Mouse (Mus musculus): ENCODE measurements around the gene Spred3. TPM values are rescaled to one million over a fixed set of nuclear protein-coding genes. Genes with fewer than 3 reads are reported as not detected.

Spred3 gene
- total RNA-seq, 2 experiments from 2014 or later: 4.8 to 9.6 TPM

- DNase-seq: peak; percentile 17
Observed at GRCm38 (mm10) chr7:29128725-29129124, 41.5 kb downstream of the Spred3 start.

DNA sequence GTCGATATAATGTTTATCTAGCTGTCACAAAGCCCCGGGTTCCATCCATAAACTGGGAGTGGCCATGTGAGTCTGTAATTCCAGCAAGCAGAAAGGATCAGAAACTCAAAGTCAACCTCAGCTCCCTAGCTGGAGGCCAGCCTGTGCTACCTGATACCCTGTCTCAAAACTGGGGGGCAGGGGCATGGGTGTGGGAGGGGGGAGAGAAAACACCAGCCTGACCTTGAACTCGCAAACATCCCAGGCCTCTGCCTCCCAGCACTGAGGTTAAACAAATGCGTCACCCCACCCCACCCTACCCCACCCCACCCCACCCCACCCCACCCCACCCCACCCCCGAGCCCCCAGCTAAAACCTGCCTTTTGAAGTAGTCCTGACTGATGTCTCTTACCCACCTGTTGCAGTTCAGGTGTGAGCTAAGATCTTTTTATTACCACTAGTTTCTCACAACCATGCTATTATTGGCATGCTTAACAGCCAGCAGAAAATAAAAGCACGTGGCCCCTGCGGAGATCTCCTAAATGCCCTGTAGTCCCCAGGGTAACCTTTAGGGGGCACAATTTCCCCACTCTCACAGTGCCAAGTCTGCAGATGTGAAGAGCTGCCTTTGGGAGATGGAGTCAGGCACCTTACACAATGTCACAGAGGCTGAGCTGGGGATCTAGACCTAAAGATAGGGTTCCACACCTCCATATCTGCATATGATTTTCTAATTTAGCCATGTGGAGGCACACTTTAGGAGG lies 43.9 kb downstream of the Spred3 start:
- peak; percentile 75 for DNase-seq

DNA sequence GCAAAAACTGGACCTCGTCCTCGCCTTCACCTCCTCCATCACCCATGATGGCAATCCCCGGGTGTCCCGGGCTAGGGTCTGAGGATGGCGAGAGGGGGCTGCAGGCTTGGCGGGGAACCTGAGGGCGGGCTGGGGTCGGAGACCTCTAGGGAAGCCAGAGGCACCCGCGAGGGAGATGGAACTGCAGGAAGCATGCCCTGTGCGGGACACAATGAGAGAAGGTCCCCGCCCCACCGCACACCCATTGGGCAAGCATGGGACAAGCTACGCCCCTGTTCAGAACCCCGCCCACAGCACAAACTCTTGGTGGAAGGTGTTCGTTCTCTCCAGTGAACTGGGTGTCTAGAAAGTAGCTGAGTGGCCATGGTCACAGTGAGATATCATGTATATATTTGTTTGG lies 45.2 kb downstream of the Spred3 start, which contains the start of gene Ryr1:
Ryr1 (minus strand) TSS at position 210 of the 400 bp plus-strand sequence.
- DNase-seq: peak; percentile 76

GRCm38 (mm10) chr7:29123531-29124358 lies 46.5 kb downstream of the Spred3 start:
- no peak for DNase-seq

DNA sequence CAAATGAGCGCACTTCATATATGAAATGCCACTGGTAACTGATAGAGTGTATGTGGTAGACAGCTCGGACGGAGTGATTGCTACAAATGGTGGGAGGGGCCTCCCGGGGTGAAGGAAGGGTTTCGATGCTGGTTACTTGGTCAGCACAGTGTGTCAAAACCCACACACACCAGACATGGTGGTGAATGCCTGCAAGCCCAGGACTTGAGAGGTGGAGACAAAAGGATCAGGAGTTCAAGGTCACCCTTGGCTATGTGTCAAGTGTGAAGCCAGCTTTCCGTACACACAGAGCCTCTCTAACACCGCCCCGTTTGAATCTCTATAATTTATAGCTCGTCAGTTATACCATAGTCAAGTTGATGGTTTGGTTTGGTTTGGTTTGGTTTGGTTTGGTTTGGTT lies 47.4 kb downstream of the Spred3 start:
- DNase-seq: no peak

GRCm38 (mm10) chr7:29119526-29119925 lies 50.7 kb downstream of the Spred3 start:
- DNase-seq: no peak

DNA sequence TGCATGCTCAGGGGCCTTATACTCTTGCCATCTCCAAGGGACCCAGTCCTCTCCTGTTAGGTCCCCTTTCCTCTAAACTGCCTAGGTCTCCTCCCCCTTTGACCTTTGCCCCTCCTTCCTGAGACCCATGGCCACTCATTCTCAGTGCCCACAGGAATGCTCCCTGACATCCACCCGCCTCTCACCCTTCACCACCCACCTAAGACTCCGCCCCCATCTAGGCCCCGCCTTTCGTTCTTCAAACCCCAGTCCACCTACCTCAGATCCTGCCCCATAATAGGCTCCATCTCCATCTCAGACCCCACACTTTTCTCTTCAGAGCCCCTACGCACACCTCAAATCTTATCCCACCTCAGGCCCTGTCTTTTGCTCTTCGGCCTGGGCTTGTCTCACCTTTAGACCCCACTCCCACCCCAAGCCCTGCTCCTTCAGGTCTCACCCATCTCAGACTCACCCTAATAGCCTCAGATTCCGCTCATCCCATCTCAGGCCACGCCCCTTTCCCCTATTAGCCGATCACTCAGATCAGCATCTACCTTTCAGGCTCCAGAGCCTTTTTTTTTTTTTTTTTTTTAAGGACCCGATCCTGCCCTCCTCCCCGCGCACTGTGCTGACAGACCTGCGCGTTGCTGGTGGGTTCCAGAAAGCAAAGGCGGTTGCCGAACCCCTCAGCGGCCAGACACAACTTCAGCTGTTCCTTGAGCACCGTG lies 51.9 kb downstream of the Spred3 start:
- DNase-seq: no peak

- peak; percentile 71 for DNase-seq
Observed at GRCm38 (mm10) chr7:29108992-29109955, 60.9 kb downstream of the Spred3 start.

Other genes with a start within 250 kb of the Spred3 start
- gene Actn4, start 208.1 kb downstream of the Spred3 start, total RNA-seq (2021): 100 to 1,000 TPM; 236 to 261 TPM
- 100 to 1,000 TPM; 240 to 250 TPM for gene Eif3k, start 188.5 kb downstream of the Spred3 start, total RNA-seq (2021)
- gene Map4k1, start 188.4 kb downstream of the Spred3 start, total RNA-seq (2021): 1 to 10 TPM; 3.3 to 4.9 TPM
- 10 to 100 TPM; 11.2 to 44.9 TPM for gene Ryr1, start 45.2 kb downstream of the Spred3 start, total RNA-seq (2021)
- gene Rasgrp4, start 35.6 kb downstream of the Spred3 start, total RNA-seq (2021): 1 to 10 TPM; 2.1 to 2.2 TPM
- 10 to 100 TPM; 12.9 to 17.3 TPM for gene Fam98c, start 14.2 kb downstream of the Spred3 start, total RNA-seq (2021)
- gene Ggn, start 201 bp downstream of the Spred3 start, total RNA-seq (2021): 1 to 10 TPM in 1 of 2 experiments, under 1 TPM in 1; 0.69 to 1.3 TPM
- gene Psmd8, start 10.3 kb upstream of the Spred3 start, total RNA-seq (2021): 100 to 1,000 TPM; 214 to 221 TPM
- under 1 TPM; 0.42 to 0.61 TPM for gene Catsperg1, start 43.6 kb upstream of the Spred3 start, total RNA-seq (2021)
- gene Kcnk6, start 62.1 kb upstream of the Spred3 start, total RNA-seq (2021): 1 to 10 TPM; 3.7 to 4.6 TPM
- gene Yif1b, start 67.9 kb upstream of the Spred3 start, total RNA-seq (2021): 10 to 100 TPM; 77.2 to 81.7 TPM
- gene 2200002D01Rik, start 78.1 kb upstream of the Spred3 start, total RNA-seq (2021): 1 to 10 TPM; 2.0 to 2.4 TPM
- 10 to 100 TPM; 33.2 to 36.6 TPM for gene Spint2, start 111.5 kb upstream of the Spred3 start, total RNA-seq (2021)
- 10 to 100 TPM; 13.8 to 14.3 TPM for gene Ppp1r14a, start 118.9 kb upstream of the Spred3 start, total RNA-seq (2021)
- gene Dpf1, start 133.5 kb upstream of the Spred3 start, total RNA-seq (2021): 1 to 10 TPM; 1.4 to 2.6 TPM

All from adrenal gland, postnatal 10 days (tissue).